Mouse (Mus musculus): ENCODE results near the gene Nos1ap. TPM values are rescaled to one million over a fixed set of nuclear protein-coding genes. Genes with fewer than 3 reads are reported as not detected.

Gene Nos1ap
- polyA plus RNA-seq, 1 experiment from 2014 or later: 14.8 TPM

DNA sequence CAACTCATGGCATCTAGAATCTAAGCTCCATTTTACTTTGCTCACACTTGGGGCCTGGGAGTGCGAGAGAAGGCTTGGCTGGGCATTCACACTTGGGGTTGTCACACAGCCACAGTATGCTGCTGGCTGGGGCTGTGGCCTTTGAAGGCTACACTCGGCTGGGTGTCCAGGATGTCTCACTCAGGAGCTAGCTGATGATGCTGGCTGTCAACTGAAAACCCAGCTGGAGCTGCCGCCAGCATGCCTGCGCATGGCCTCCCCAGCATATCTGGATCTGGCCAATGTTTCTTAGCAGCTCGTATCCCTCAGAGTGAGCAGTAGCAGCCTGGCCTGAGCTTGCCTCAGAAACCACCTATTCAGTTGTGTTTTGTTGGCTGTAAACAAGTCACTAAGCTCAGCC is 158.3 kb downstream of the Nos1ap start:
- Histone ChIP-seq H3K4me1 (ENCODE audit: control insufficient read depth, insufficient read depth, low read depth, low read length) (0 out of 2 replicates have a peak, but pooled peaks cover 6% of the 10 kb centered on the region), H3K4me2 (ENCODE audit: low read length) (no peak overlapping the region), H3K27ac (ENCODE audit: low read depth, low read length) (no peak overlapping the region), H3K27me3 (replicated peaks; ENCODE audit: control insufficient read depth, insufficient read depth, low read length) (no peaks in the 10 kb centered on the region), H3K36me3 (ENCODE audit: control insufficient read depth, insufficient read depth, low read length) (no peaks in the 10 kb centered on the region), H3K9ac (ENCODE audit: low read depth, low read length) (no peak overlapping the region), H3K4me3 (ENCODE audit: low read length) (no peak overlapping the region), H3K9me3 (ENCODE audit: control insufficient read depth, low read length) (no peaks in the 10 kb centered on the region)
- peak; percentile 40; the same call in 1 of the 2 replicates for ATAC-seq
- WGBS: 50% methylated on average over 5 of the region's 5 CpGs

DNA sequence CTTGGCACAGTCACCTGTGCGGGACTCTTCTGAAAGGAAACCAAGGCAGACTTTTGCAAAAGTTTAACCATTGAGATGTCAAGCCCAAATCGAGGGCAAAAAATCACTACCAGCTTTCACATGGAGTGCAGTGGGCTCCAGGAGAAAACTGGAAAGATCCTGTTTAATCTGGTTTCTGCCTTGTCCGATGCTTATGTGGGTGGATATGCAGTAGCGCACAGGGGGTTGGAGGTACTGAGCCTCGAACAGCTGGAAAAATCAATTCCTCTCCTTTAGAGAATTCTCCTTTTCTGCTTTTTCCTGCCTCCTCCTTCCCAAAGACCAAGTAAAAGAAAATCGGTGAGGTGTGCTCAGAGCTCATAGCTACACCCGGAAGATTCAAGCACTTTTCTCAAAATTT is 159.0 kb downstream of the Nos1ap start:
- Histone ChIP-seq H3K4me2 (ENCODE audit: low read length) (no peak overlapping the region), H3K27me3 (replicated peaks; ENCODE audit: control insufficient read depth, insufficient read depth, low read length) (no peaks in the 10 kb centered on the region), H3K4me3 (ENCODE audit: low read length) (no peak overlapping the region), H3K9me3 (ENCODE audit: control insufficient read depth, low read length) (no peaks in the 10 kb centered on the region), H3K9ac (ENCODE audit: low read depth, low read length) (no peak overlapping the region), H3K36me3 (ENCODE audit: control insufficient read depth, insufficient read depth, low read length) (no peaks in the 10 kb centered on the region), H3K27ac (ENCODE audit: low read depth, low read length) (no peak overlapping the region), H3K4me1 (ENCODE audit: control insufficient read depth, insufficient read depth, low read depth, low read length) (0 out of 2 replicates have a peak, but pooled peaks cover 6% of the 10 kb centered on the region)
- ATAC-seq: no peak
- WGBS: 88% methylated on average over 7 of the region's 7 CpGs

DNA sequence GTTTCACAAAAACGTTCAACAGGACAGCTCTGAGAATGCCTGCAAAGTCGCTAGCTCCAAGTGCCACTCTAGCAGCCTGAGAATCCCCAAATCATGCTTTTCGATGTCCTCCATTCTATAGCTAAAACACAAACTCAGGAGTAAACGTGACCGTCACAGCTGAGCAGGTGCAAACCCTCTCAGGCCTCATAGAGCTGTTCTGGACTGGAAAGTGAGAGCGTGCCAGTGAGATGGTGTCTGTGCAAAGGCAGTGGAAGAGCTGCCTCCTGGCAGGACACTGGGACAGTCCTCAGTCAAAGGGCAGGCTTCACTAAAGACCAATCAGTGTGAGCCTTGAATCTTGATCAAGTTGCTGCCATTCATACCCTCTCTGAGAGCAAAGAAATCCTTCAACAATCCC is 160.0 kb downstream of the Nos1ap start:
- Histone ChIP-seq H3K4me3 (ENCODE audit: low read length) (no peak overlapping the region), H3K27me3 (replicated peaks; ENCODE audit: control insufficient read depth, insufficient read depth, low read length) (no peaks in the 10 kb centered on the region), H3K9ac (ENCODE audit: low read depth, low read length) (no peak overlapping the region), H3K27ac (ENCODE audit: low read depth, low read length) (no peak overlapping the region), H3K36me3 (ENCODE audit: control insufficient read depth, insufficient read depth, low read length) (no peaks in the 10 kb centered on the region), H3K4me2 (ENCODE audit: low read length) (no peak overlapping the region), H3K4me1 (ENCODE audit: control insufficient read depth, insufficient read depth, low read depth, low read length) (peaks cover 8% of the 10 kb centered on the region), H3K9me3 (ENCODE audit: control insufficient read depth, low read length) (no peaks in the 10 kb centered on the region)
- ATAC-seq: peak; percentile 15; the same call in 1 of the 2 replicates
- 81% methylated on average over 6 of the region's 6 CpGs for WGBS

DNA sequence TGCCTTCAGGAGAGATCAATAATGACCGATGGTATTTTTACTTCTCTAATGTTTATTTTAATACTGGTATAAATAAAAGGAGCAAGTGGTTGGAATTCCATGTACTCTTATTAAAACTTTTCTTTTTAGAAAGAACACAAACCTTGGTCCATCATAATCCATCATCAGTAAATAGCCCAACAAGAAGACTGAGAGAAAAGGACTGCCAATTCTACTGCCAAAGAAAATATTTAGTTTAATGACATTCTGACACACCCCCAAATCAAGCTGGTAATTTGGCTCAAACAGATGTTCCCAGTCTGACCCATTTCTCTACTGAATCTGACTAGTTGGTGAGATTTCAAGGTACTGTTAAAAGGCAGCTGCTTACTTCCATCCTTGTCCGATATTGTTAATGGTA is 161.5 kb downstream of the Nos1ap start:
- Histone ChIP-seq H3K4me1 (ENCODE audit: control insufficient read depth, insufficient read depth, low read depth, low read length) (peaks cover 17% of the 10 kb centered on the region), H3K36me3 (ENCODE audit: control insufficient read depth, insufficient read depth, low read length) (no peaks in the 10 kb centered on the region), H3K9ac (ENCODE audit: low read depth, low read length) (no peak overlapping the region), H3K27me3 (replicated peaks; ENCODE audit: control insufficient read depth, insufficient read depth, low read length) (no peaks in the 10 kb centered on the region), H3K4me2 (ENCODE audit: low read length) (no peak overlapping the region), H3K4me3 (ENCODE audit: low read length) (no peak overlapping the region), H3K27ac (ENCODE audit: low read depth, low read length) (no peak overlapping the region), H3K9me3 (ENCODE audit: control insufficient read depth, low read length) (no peaks in the 10 kb centered on the region)
- ATAC-seq: no peak
- WGBS: 82% methylated on average over 2 of the region's 2 CpGs

DNA sequence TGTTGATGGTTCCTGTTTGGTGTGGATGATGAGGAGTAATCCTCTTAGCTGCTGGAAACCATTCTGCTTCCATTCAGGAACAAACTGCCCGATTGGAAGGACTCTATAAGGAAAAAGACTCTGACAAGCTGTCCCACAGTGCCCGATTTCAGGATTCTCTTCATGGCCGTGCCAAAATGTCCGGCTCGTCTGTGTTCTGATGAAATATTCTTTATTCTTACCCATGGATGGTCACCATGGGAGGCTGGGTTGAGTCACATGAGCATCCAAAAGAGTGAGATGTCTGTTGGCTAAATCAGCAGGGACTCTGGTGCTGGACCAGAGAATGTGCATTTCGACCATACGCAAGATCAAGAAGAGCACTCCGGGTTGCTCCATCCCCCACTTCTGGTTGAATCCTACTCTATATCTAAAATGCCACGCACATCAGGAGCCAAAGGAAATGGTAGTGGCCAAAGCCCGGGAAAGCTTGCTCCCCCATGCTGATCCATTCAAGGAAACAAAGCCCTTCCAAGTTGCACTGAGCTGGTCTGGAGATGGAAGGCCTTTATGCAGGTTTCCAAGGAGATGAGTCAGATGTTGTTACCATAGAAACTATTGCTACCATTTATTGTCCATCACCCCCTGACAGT is 165.3 kb downstream of the Nos1ap start:
- H3K4me2 ChIP-seq (ENCODE audit: low read length): no peak overlapping the region
- peak overlapping the region; percentile 16; the same call in 1 of the 2 replicates for H3K27ac ChIP-seq (ENCODE audit: low read depth, low read length)
- 35% methylated on average over 10 of the region's 10 CpGs for WGBS

DNA sequence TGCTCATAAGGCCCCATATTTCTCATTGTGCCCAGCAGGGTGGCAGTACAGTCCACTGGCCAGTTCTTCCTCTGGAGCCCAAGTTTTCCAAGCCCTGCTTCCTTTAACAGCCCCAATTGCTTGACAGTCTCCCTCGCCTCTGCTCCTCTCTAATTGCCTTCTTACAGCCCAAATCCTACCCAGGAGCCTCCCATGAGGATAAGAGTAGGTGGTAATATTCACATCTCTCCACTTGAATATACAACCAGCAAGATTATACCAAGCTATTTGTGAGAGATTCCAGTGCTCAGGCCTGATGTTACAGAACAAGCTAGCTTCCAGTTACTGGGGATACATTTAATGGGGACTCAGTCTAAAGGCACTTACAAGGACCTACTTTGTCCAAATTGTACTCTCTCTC is 166.6 kb downstream of the Nos1ap start:
- Histone ChIP-seq H3K4me2 (ENCODE audit: low read length) (no peak overlapping the region), H3K9me3 (ENCODE audit: control insufficient read depth, low read length) (no peaks in the 10 kb centered on the region), H3K27me3 (replicated peaks; ENCODE audit: control insufficient read depth, insufficient read depth, low read length) (no peaks in the 10 kb centered on the region), H3K4me1 (ENCODE audit: control insufficient read depth, insufficient read depth, low read depth, low read length) (peaks cover 10% of the 10 kb centered on the region), H3K4me3 (ENCODE audit: low read length) (no peak overlapping the region), H3K27ac (ENCODE audit: low read depth, low read length) (no peak overlapping the region), H3K9ac (ENCODE audit: low read depth, low read length) (no peak overlapping the region), H3K36me3 (ENCODE audit: control insufficient read depth, insufficient read depth, low read length) (no peaks in the 10 kb centered on the region)
- ATAC-seq: no peak
- WGBS: 94% methylated on average over 1 of the region's 1 CpGs

More for the DNA sequence above, 165.3 kb downstream of the Nos1ap start:
- H3K4me1 ChIP-seq (ENCODE audit: control insufficient read depth, insufficient read depth, low read depth, low read length): peaks cover 10% of the 10 kb centered on the region
- H3K9me3 ChIP-seq (ENCODE audit: control insufficient read depth, low read length): no peaks in the 10 kb centered on the region
- H3K36me3 ChIP-seq (ENCODE audit: control insufficient read depth, insufficient read depth, low read length): no peaks in the 10 kb centered on the region
- ATAC-seq: peak; percentile 92
- H3K9ac ChIP-seq (ENCODE audit: low read depth, low read length): no peak overlapping the region
- no peaks in the 10 kb centered on the region for H3K27me3 ChIP-seq (replicated peaks; ENCODE audit: control insufficient read depth, insufficient read depth, low read length)
- no peak overlapping the region for H3K4me3 ChIP-seq (ENCODE audit: low read length)

DNA sequence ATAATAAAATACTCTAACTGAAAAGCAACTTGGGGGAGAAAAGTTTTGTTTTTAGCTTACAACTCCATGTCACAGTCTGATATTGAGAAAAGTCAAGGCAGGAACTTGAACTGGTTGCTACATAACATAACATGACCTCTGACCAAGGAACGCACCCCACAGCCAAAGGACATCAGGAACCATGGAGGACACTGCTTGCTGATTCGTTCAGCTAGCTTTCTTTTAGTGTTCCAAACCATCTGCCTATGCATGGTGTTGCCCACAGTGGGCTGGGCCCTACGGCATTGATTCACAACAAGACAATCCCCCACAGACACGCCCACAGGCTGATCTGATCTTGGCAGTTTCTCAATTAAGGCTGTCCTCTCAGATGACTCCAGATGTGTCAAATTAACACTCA is 167.5 kb downstream of the Nos1ap start:
- no peak overlapping the region for H3K27ac ChIP-seq (ENCODE audit: low read depth, low read length)
- 82% methylated on average over 4 of the region's 4 CpGs for WGBS
- H3K36me3 ChIP-seq (ENCODE audit: control insufficient read depth, insufficient read depth, low read length): no peaks in the 10 kb centered on the region
- H3K9ac ChIP-seq (ENCODE audit: low read depth, low read length): no peak overlapping the region
- no peak overlapping the region for H3K4me3 ChIP-seq (ENCODE audit: low read length)
- no peak for ATAC-seq
- no peak overlapping the region for H3K4me2 ChIP-seq (ENCODE audit: low read length)
- H3K9me3 ChIP-seq (ENCODE audit: control insufficient read depth, low read length): no peaks in the 10 kb centered on the region
- H3K4me1 ChIP-seq (ENCODE audit: control insufficient read depth, insufficient read depth, low read depth, low read length): peaks cover 10% of the 10 kb centered on the region
- H3K27me3 ChIP-seq (replicated peaks; ENCODE audit: control insufficient read depth, insufficient read depth, low read length): no peaks in the 10 kb centered on the region

DNA sequence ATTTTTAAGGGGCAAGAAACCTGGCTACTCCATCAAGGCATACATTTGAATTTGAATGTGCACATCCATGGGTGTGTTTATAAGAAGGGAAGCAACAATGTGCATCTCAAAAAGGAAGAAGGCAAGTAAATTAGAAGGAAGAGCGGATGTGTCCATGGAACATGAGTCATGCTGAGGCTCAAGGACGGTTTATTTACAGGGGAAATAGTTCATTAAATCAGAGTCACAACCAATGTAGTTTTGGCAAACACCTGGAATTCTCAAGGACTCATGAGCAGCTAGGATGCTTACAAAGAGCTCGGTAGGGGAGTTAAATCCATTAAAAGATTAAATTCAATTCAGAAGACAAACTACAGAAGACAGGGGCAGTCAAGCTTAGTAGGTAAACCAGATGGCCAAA is 169.7 kb downstream of the Nos1ap start:
- H3K9me3 ChIP-seq (ENCODE audit: control insufficient read depth, low read length): no peaks in the 10 kb centered on the region
- H3K36me3 ChIP-seq (ENCODE audit: control insufficient read depth, insufficient read depth, low read length): no peaks in the 10 kb centered on the region
- no peaks in the 10 kb centered on the region for H3K27me3 ChIP-seq (replicated peaks; ENCODE audit: control insufficient read depth, insufficient read depth, low read length)
- 86% methylated on average over 3 of the region's 3 CpGs for WGBS
- H3K9ac ChIP-seq (ENCODE audit: low read depth, low read length): no peak overlapping the region
- H3K4me1 ChIP-seq (ENCODE audit: control insufficient read depth, insufficient read depth, low read depth, low read length): peaks cover 10% of the 10 kb centered on the region
- H3K4me2 ChIP-seq (ENCODE audit: low read length): no peak overlapping the region
- no peak overlapping the region for H3K4me3 ChIP-seq (ENCODE audit: low read length)
- no peak for ATAC-seq
- no peak overlapping the region for H3K27ac ChIP-seq (ENCODE audit: low read depth, low read length)

DNA sequence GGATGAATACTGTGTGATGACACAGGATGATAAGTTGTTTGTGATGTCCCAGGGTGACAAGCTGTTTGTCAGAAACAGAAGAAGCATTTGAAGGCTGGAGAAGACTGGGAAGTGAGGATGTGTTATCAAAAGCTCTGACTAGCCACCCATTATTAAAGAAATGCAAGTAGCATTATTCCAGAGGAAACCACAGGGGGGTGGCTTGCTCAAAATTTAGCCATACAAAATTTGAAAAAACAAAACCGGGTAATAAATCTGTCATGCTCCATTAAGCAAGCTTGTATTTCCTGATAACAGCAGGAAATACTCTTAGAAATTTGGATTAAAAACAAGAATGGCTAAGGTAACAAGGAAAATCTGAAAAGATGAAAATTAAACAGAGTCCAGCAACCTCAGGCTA is 171.5 kb downstream of the Nos1ap start:
- WGBS: 65% methylated on average over 1 of the region's 1 CpGs
- H3K27ac ChIP-seq (ENCODE audit: low read depth, low read length): no peak overlapping the region
- H3K9me3 ChIP-seq (ENCODE audit: control insufficient read depth, low read length): no peaks in the 10 kb centered on the region
- no peaks in the 10 kb centered on the region for H3K36me3 ChIP-seq (ENCODE audit: control insufficient read depth, insufficient read depth, low read length)
- H3K4me3 ChIP-seq (ENCODE audit: low read length): no peak overlapping the region
- no peak overlapping the region for H3K4me2 ChIP-seq (ENCODE audit: low read length)
- no peaks in the 10 kb centered on the region for H3K27me3 ChIP-seq (replicated peaks; ENCODE audit: control insufficient read depth, insufficient read depth, low read length)
- no peak overlapping the region for H3K9ac ChIP-seq (ENCODE audit: low read depth, low read length)
- no peak for ATAC-seq
- no peaks in the 10 kb centered on the region for H3K4me1 ChIP-seq (ENCODE audit: control insufficient read depth, insufficient read depth, low read depth, low read length)
